Mouse (Mus musculus): ENCODE results near the gene Satb2. TPM values are rescaled to one million over a fixed set of nuclear protein-coding genes. Genes with fewer than 3 reads are reported as not detected.
A peak's percentile ranks its signal among the peaks of the same experiment; 100 is the strongest.

Satb2 gene
- polyA plus RNA-seq, 1 experiment from 2014 or later, result 1.7 TPM

GRCm38 (mm10) chr1:56980631-56981275 lies 2.3 kb upstream of the Satb2 start:
- Histone ChIP-seq H3K36me3 (no peaks in the 10 kb centered on the region), H3K27ac (no peak overlapping the region), H3K9me3 (no peaks in the 10 kb centered on the region), H3K4me3 (peak overlapping the region; percentile 30; the same call in 1 of the 2 replicates), H3K4me1 (peaks cover 34% of the 10 kb centered on the region), H3K27me3 (ENCODE audit: insufficient read depth, poor library complexity, severe bottlenecking) (peaks cover 96% of the 10 kb centered on the region)
- peak; percentile 64 for DNase-seq (ENCODE audit: low spot score)
- WGBS, result under 1% methylated on average over 27 of the region's 27 CpGs

DNA sequence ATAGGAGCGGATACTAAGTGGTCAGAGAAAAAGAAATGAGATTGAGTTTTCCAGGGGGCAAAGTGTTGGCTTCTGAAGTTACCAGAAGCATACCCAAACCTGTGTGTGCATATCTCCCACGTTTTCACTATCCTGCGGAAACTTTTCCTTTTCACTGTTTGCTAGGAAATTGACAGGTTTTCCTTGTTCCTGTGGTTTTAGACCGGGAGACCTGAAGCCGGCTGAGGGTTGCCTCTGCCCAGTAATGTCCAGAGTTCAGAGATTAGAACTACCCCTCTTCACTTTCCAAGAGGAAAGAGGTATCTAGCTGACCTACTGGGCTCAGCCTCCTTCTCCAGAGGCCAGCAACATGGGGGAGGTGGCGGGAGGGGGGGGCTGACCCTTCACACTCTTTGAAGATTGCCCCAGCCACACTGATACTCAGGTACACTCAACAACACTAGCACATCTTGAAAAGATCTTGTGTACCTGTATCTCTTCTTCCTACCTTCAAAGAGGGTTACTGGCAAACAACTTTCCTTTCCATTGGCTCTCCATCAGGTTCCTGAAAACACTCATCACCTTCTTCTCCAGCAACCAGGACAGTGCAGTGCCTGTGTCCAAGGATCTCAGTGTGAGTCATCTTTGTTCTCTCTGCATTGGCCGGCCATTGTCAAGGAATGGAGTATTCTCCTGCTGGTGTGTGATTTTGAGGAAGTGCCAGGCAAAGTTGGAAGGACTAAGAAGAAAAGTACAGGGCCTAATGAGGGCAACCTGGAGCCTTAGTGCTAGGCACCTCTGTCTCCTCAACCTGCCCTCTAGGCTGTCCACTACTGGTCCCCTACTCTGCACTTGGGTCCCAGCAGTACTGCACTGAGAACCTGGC lies 1.3 kb upstream of the Satb2 start:
- WGBS, result 2% methylated on average over 7 of the region's 7 CpGs
- Histone ChIP-seq H3K4me1 (peaks cover 37% of the 10 kb centered on the region), H3K36me3 (no peaks in the 10 kb centered on the region), H3K9me3 (no peaks in the 10 kb centered on the region), H3K27me3 (ENCODE audit: insufficient read depth, poor library complexity, severe bottlenecking) (peaks cover 92% of the 10 kb centered on the region), H3K4me3 (no peak overlapping the region), H3K27ac (no peak overlapping the region)
- peak; percentile 59 for DNase-seq (ENCODE audit: low spot score)

DNA sequence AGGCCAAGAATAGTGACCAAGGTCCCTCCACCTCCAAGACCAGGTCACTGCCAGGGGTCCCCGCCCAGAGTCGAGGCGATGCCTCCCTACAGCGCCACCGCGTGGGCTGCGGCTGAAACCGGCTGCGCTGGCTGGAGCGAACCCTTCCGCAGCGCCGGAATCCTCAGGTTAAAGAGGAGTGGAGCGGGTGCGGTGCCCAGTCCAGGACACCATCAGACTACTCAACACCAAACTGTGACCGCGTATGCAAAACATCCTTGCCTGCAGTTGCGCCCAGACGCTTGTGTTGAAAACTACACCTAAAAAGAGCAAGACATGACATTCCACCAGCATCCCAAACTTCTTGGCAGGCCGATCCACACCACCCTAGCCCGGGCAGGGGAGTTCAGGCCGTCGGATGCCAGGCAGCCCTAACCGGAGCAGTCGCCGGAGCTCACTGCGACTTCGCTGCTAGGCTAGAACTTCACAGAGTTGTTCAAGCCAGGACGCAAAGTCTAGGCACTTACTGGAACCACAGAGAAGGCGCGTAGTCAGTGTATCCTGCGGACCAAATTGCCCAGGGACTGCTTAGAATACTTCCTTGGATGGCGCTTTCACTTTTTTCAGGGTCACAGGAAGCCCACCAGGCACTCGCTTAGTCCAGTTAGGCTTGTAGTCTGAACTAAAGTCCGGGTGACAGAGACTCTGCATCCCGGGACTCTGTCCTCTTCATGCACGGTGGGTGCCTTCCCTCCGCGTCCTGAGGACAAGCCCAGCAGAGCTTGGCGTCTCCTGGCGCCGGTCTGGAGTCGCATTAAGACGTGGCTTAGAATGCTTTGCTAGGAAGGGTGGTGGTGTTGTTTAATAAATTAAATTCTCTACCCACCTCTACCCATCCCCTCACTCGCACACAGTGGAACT lies 999 bp downstream of the Satb2 start:
- peak; percentile 78 for DNase-seq (ENCODE audit: low spot score)
- Histone ChIP-seq H3K9me3 (no peaks in the 10 kb centered on the region), H3K27me3 (ENCODE audit: insufficient read depth, poor library complexity, severe bottlenecking) (peaks cover 69% of the 10 kb centered on the region), H3K4me1 (peaks cover 30% of the 10 kb centered on the region), H3K36me3 (no peaks in the 10 kb centered on the region), H3K27ac (no peak overlapping the region), H3K4me3 (peak overlapping the region; percentile 50)
- under 1% methylated on average over 45 of the region's 45 CpGs for WGBS

DNA sequence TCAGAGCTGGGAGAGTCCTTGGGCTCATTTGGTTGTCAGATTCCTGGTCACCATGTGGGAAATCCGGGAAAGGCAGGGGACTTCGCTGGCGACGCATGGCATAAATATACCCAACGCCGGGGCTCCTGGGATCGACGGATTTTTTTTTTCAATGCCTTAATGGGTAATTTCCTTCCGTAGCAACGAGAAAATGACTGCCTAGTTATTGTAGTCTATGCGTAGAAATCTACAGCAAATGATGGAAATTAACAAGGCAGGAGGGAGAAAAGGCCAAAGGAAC lies 1.7 kb downstream of the Satb2 start:
- Histone ChIP-seq H3K36me3 (no peaks in the 10 kb centered on the region), H3K4me3 (peak overlapping the region; percentile 50), H3K4me1 (peaks cover 35% of the 10 kb centered on the region), H3K27ac (no peak overlapping the region), H3K9me3 (no peaks in the 10 kb centered on the region), H3K27me3 (ENCODE audit: insufficient read depth, poor library complexity, severe bottlenecking) (peaks cover 68% of the 10 kb centered on the region)
- no peak for DNase-seq (ENCODE audit: low spot score)
- 1% methylated on average over 11 of the region's 11 CpGs for WGBS

GRCm38 (mm10) chr1:56976044-56976824 lies 2.2 kb downstream of the Satb2 start:
- Histone ChIP-seq H3K27ac (no peak overlapping the region), H3K4me3 (peak overlapping the region; percentile 50), H3K9me3 (no peaks in the 10 kb centered on the region), H3K27me3 (ENCODE audit: insufficient read depth, poor library complexity, severe bottlenecking) (peaks cover 68% of the 10 kb centered on the region), H3K36me3 (no peaks in the 10 kb centered on the region), H3K4me1 (peaks cover 40% of the 10 kb centered on the region)
- WGBS, result 1% methylated on average over 25 of the region's 25 CpGs
- DNase-seq (ENCODE audit: low spot score), result peak; percentile 73

DNA sequence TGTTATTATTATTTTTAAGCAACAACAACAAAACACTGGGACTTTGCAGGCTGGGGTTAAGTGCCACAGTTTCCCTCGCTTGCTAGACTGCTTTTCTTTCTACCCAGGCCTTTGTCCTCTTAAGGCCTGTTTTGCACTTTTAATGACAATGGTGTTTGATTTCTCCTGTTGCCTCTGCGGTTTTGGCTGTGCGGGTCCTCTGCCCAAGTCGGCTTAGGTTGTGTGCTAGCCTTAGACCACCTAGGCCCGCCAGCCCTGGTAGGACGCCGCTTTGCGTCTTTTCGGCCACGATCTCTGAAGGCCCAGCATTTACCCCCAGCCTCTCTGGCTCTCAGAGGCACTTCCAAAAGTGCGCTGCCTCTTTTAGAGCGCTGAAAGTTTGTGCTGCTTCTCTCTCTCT lies 2.9 kb downstream of the Satb2 start:
- peaks cover 45% of the 10 kb centered on the region for H3K4me1 ChIP-seq
- no peak overlapping the region for H3K27ac ChIP-seq
- peak; percentile 73 for DNase-seq (ENCODE audit: low spot score)
- peaks cover 68% of the 10 kb centered on the region for H3K27me3 ChIP-seq (ENCODE audit: insufficient read depth, poor library complexity, severe bottlenecking)
- no peaks in the 10 kb centered on the region for H3K9me3 ChIP-seq
- under 1% methylated on average over 12 of the region's 12 CpGs for WGBS
- H3K36me3 ChIP-seq, result no peaks in the 10 kb centered on the region
- 0 out of 2 replicates have a peak overlapping the region, but pooled peaks have one; percentile 22 for H3K4me3 ChIP-seq

GRCm38 (mm10) chr1:56974187-56974586 lies 4.3 kb downstream of the Satb2 start:
- no peak for DNase-seq (ENCODE audit: low spot score)
- no peak overlapping the region for H3K4me3 ChIP-seq
- 7% methylated on average over 14 of the region's 14 CpGs for WGBS
- H3K9me3 ChIP-seq, result no peaks in the 10 kb centered on the region
- peaks cover 56% of the 10 kb centered on the region for H3K4me1 ChIP-seq
- no peaks in the 10 kb centered on the region for H3K36me3 ChIP-seq
- H3K27me3 ChIP-seq (ENCODE audit: insufficient read depth, poor library complexity, severe bottlenecking), result peaks cover 68% of the 10 kb centered on the region
- no peak overlapping the region for H3K27ac ChIP-seq

GRCm38 (mm10) chr1:56973593-56973950 lies 4.9 kb downstream of the Satb2 start:
- DNase-seq (ENCODE audit: low spot score), result no peak
- WGBS, result under 1% methylated on average over 16 of the region's 16 CpGs
- peaks cover 56% of the 10 kb centered on the region for H3K4me1 ChIP-seq

GRCm38 (mm10) chr1:56972950-56973592 lies 5.4 kb downstream of the Satb2 start:
- Histone ChIP-seq H3K27ac (peak overlapping the region; percentile 88), H3K4me1 (peaks cover 54% of the 10 kb centered on the region), H3K27me3 (ENCODE audit: insufficient read depth, poor library complexity, severe bottlenecking) (peaks cover 71% of the 10 kb centered on the region), H3K9me3 (no peaks in the 10 kb centered on the region), H3K4me3 (peak overlapping the region; percentile 84), H3K36me3 (no peaks in the 10 kb centered on the region)
- WGBS, result under 1% methylated on average over 47 of the region's 47 CpGs
- DNase-seq (ENCODE audit: low spot score), result peak; percentile 94

More at GRCm38 (mm10) chr1:56973593-56973950, 4.9 kb downstream of the Satb2 start:
- Histone ChIP-seq H3K36me3 (no peaks in the 10 kb centered on the region), H3K27ac (peak overlapping the region; percentile 88), H3K9me3 (no peaks in the 10 kb centered on the region), H3K4me3 (peak overlapping the region; percentile 84), H3K27me3 (ENCODE audit: insufficient read depth, poor library complexity, severe bottlenecking) (peaks cover 71% of the 10 kb centered on the region)

DNA sequence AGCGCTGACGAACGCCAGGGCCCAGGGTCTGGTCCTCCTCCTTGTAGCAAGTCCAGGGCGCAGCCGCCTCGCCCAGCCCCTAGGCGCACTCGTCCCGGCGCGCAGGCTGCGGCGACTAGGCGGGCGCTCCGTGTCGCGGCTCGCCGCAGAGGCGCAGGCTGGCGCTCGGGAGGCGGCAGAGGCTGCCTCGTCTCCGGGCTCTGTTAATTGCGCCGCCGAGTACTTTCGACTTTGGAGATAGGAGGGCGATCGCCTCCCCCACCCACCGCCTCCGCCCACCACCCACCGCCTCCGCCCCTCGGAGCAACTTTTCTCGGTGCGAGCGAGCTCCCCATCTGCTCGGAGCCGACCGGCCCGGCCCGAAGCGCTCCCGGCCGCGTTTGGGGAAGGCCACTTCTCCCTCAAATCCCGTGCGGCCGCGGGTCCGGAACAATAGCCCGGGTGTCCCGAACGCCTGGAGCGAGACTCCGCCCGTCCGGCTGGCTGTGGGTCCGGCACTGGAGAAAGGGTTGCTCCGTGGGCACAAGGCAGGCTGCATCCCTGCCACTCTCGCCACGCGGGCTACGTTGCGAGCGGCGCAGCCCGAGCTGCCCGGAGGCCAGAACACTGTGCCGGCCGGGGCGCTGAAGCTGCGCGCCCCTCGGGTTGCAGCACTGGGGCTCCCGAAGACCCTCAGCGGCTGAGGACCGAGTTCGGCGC lies 6.0 kb downstream of the Satb2 start:
- no peaks in the 10 kb centered on the region for H3K9me3 ChIP-seq
- H3K4me3 ChIP-seq, result peak overlapping the region; percentile 84
- peak overlapping the region; percentile 88 for H3K27ac ChIP-seq
- no peaks in the 10 kb centered on the region for H3K36me3 ChIP-seq
- H3K27me3 ChIP-seq (ENCODE audit: insufficient read depth, poor library complexity, severe bottlenecking), result peaks cover 71% of the 10 kb centered on the region
- peak; percentile 76 for DNase-seq (ENCODE audit: low spot score)
- H3K4me1 ChIP-seq, result peaks cover 47% of the 10 kb centered on the region
- WGBS, result under 1% methylated on average over 75 of the region's 83 CpGs

DNA sequence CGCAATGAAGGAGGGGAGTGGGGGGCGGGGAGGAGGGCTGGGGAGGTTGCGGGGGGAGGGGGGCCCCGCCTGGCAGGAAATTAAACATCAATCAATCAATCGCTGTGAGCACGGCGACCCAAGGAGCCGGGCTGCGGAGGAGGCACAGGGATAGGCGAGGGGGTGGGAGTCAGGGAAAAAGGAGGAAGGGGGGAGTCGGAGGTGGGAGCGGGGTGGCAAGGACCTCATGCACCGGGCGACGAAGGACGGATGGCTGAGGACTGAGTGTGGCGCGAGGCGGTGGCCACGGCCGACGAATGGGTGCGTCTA lies 6.6 kb downstream of the Satb2 start:
- 0% methylated on average over 22 of the region's 23 CpGs for WGBS
- no peak for DNase-seq (ENCODE audit: low spot score)
- peaks cover 67% of the 10 kb centered on the region for H3K27me3 ChIP-seq (ENCODE audit: insufficient read depth, poor library complexity, severe bottlenecking)
- no peaks in the 10 kb centered on the region for H3K9me3 ChIP-seq
- H3K27ac ChIP-seq, result peak overlapping the region; percentile 88
- peak overlapping the region; percentile 84 for H3K4me3 ChIP-seq
- no peaks in the 10 kb centered on the region for H3K36me3 ChIP-seq
- peaks cover 42% of the 10 kb centered on the region for H3K4me1 ChIP-seq

All from heart, embryonic 10.5 days (tissue).